Mouse (Mus musculus) layer of hippocampus, postnatal 25 days (tissue): ENCODE measurements around the gene Efna2. TPM values are rescaled to one million over a fixed set of nuclear protein-coding genes. Genes with fewer than 3 reads are reported as not detected.
A peak's percentile ranks its signal among the peaks of the same experiment; 100 is the strongest.

Experiments used
- DNase-seq, 2 experiments: peaks; one replicate each; pipeline ENCODE4 v3.0.0; 2022; ENCODE audit warnings: mixed read lengths in 2 of 2, low spot score in 1 of 2; ENCODE audit errors: extremely low spot score in 1 of 2
- total RNA-seq, 2 experiments: library from RNA; stranded (reverse); gene quantifications; 2 replicates each; pipeline ENCODE4 v1.2.3; 2021

Efna2 gene
- total RNA-seq, 2 experiments from 2014 or later: 11.9 to 12.7 TPM

DNA sequence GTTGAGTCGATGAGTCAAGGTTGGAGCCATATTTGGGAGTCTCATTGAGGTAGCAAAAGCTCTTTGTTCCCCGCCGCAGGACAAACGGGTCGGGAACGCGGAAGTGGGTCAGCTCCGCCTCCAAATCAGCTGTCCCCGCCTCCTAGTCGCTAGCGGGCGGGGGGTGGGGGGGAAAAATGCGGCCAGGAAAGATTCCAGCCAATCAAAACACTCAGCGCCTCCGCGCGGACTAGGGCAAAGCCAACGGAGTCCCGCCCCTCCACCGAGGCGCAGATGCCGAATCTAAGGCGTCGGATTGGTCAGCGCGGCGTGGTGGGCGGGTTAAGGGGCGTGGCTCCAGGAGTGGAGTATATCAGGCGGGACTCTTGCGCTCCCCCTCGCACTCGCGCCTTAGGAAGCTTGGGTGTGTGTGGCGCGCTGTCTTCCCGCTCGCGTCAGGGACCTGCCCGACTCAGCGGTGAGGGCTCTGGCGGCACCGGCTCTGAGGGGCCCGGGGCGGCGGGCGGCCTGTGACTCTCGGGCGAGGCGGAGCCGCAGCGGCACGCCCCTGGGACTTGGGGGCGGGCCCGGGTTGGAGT lies 11.7 kb upstream of the Efna2 start:
- peak; percentile 97 to 98 for DNase-seq

- peak; percentile 88 to 91 for DNase-seq
These were observed 11.1 kb upstream of the Efna2 start for GRCm38 (mm10) chr10:80168038-80168661.

DNA sequence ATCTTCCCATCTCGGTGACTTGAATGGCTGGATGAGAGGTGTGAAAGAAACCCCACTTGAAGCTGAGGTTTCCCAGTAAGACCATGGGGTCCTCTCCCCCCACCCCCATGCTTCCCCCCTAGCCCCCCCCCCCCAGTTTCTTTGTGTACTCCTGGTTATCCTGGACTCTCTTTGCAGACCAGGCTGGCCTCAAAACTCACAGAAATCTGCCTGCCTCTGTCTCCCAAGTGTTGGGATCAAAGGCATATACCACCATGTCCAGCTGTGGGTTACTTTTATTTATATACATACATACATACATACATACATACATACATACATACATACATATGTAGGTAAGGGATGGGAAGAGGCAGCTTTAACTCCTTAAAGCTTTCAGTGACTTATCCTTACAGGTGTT lies 10.2 kb upstream of the Efna2 start:
- no peak for DNase-seq

GRCm38 (mm10) chr10:80169651-80170050 lies 9.6 kb upstream of the Efna2 start:
- no peak for DNase-seq

DNA sequence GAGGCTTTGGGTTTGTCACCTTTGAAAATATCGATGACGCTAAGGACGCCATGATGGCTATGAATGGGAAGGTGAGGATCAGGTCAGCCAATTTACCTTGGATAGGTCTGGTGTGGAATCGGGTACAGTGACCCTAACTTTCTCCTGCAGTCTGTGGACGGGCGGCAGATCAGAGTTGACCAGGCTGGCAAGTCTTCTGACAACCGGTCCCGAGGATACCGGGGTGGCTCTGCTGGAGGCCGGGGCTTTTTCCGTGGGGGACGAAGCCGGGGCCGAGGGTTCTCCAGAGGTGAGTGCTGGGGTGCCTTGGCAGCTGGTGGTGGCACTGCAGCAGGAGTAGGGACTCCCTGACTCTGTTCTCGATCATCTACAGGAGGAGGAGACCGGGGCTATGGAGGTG lies 9.2 kb upstream of the Efna2 start:
- no peak for DNase-seq

DNA sequence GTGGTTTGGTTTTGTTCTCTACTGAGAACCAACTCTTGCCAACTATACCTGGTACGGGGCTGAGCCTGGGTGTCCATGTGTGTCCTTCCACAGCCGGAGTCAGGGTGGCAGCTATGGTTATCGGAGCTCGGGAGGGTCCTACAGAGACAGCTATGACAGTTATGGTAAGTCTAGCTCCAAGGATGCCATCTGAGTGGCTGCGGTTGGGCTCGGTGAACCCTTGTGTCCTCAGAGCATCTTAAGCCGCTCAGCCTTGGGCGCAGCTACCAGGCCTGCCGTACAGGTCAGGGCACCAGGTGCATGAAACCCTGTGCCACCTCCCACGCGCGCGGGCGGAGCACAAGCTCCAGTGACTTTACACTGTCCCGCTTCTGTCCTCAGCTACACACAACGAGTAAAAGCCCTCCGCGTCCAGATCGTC lies 8.7 kb upstream of the Efna2 start:
- DNase-seq: no peak

GRCm38 (mm10) chr10:80171252-80171651 lies 8.0 kb upstream of the Efna2 start:
- DNase-seq: no peak

- DNase-seq: peak in 1 of 2 experiments; percentile 30
These were observed 7.3 kb upstream of the Efna2 start for GRCm38 (mm10) chr10:80171760-80172526.

- peak; percentile 70 to 84 for DNase-seq
These were observed 6.6 kb upstream of the Efna2 start, which contains the start of gene 1600002K03Rik for GRCm38 (mm10) chr10:80172527-80173292. Gene 1600002K03Rik (plus strand): TSS chr10:80172944.

DNA sequence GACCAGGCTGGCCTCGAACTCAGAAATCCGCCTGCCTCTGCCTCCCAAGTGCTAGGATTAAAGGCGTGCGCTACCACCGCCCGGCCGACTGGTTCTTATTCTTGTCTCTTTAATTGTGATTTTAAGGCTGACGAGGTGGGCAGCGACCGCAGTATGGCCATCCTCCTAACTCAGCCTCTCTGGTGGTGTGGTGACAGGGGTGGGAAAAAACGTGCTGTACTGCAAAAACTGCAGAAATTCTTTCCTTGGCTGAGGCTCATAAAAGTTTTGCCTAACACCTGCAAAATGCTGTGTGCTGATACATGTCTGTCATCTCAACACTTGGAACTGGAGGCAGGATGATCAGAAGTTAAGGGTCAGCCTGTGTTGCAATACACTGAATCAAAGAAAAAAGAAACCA lies 5.9 kb upstream of the Efna2 start:
- DNase-seq: no peak

- no peak for DNase-seq
These were observed 5.2 kb upstream of the Efna2 start for GRCm38 (mm10) chr10:80173955-80174640.

GRCm38 (mm10) chr10:80174705-80175104 lies 4.6 kb upstream of the Efna2 start:
- no peak for DNase-seq

- no peak for DNase-seq
These were observed 3.6 kb upstream of the Efna2 start for GRCm38 (mm10) chr10:80175536-80176269.

GRCm38 (mm10) chr10:80176270-80176834 lies 2.9 kb upstream of the Efna2 start:
- no peak for DNase-seq

DNA sequence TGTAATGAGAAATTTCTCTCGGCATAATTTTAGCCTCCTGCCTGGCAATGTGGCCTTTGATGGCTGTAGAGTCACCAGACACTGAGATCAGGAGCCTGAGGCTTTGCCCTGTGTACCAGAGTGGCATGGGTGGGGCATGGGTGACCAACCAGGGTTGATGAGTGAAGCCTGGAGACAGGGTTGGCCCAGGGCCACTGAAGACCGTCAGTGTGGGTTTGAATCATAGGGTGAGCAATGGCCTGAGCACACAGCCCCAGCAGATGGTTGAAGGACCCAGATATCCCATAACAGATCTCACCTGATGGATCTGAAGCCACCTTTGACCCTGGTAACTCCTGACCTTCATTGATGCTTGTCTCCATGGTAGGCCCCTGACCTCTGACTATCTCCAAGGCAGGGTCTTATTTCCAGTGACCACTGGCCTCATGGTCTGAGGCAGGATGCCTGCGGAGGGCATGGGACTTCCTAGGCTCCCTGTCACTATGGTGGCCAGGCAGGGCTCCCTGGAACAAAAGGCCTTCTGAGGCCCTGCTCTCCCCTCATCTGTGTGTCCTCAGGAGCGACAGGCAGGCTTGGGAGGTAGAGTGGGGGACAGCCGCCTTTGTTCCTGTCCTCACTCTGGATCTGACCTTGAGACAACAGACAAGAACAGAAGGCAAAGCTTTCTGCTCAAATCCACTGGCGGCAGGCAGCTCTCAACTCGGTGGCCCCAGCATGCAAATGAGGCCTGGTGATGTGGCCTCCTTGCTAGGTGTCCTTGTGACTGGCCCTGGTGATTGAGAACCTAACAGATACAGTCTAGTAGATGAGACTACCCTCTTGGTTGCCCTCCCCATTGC lies 1.6 kb upstream of the Efna2 start:
- DNase-seq: no peak

GRCm38 (mm10) chr10:80180288-80180687 lies 1.0 kb downstream of the Efna2 start:
- DNase-seq: no peak

GRCm38 (mm10) chr10:80180823-80181222 lies 1.5 kb downstream of the Efna2 start:
- no peak for DNase-seq

- no peak for DNase-seq
These were observed 3.3 kb downstream of the Efna2 start for GRCm38 (mm10) chr10:80182547-80182946.
